Mouse (Mus musculus) intestine, embryonic 15.5 days (tissue): Measurements from ENCODE around the gene Vmn2r39. TPM values are rescaled to one million over a fixed set of nuclear protein-coding genes. Genes with fewer than 3 reads are reported as not detected.
"Not testable (repeated sequence)": the region's sequence is repeated elsewhere in the genome, so short reads cannot be mapped to it uniquely, and the experiment has no call there.

Experiments used
- ATAC-seq: fragments of 200-750 bp; cut with Nextera tagmentation; 2 replicates; pipeline ENCODE4 v1.8.0; 2017; ENCODE audit warnings: moderate TSS enrichment, moderate library complexity
- H3K27ac ChIP-seq: fragments of 300-500 bp; sonication (generic); 2 replicates; pipeline ENCODE4 v1.5.1; 2015; ENCODE audit warnings: mild to moderate bottlenecking, inconsistent platforms
- H3K27me3 ChIP-seq: fragments of 300-500 bp; sonication (generic); replicated peaks from 2 replicates; pipeline ENCODE4 v1.6.1; 2015; ENCODE audit warnings: inconsistent platforms
- H3K36me3 ChIP-seq: fragments of 300-500 bp; sonication (generic); 2 replicates; pipeline ENCODE4 v1.6.1; 2015; ENCODE audit warnings: inconsistent platforms
- H3K4me1 ChIP-seq: fragments of 300-500 bp; sonication (generic); replicated peaks from 2 replicates; pipeline ENCODE4 v1.6.1; 2015; ENCODE audit warnings: inconsistent platforms
- H3K4me2 ChIP-seq: fragments of 300-500 bp; sonication (generic); replicated peaks from 2 replicates; pipeline ENCODE4 v1.6.1; 2015; ENCODE audit warnings: mild to moderate bottlenecking, inconsistent platforms
- H3K4me3 ChIP-seq: fragments of 300-500 bp; sonication (generic); replicated peaks from 2 replicates; pipeline ENCODE4 v1.5.1; 2015; ENCODE audit warnings: inconsistent platforms
- H3K9ac ChIP-seq: fragments of 300-500 bp; sonication (generic); 2 replicates; pipeline ENCODE4 v1.6.1; 2015; ENCODE audit warnings: inconsistent platforms
- H3K9me3 ChIP-seq: fragments of 300-500 bp; sonication (generic); 2 replicates; pipeline ENCODE4 v1.6.1; 2016; ENCODE audit warnings: inconsistent platforms
- WGBS: fragments of 180-500 bp; shearing (Covaris S2); methylation state at CpG from one replicate; pipeline ENCODE4 v1.1.7; 2015; 5-methylcytosine and 5-hydroxymethylcytosine counted together
- polyA plus RNA-seq: library from polyadenylated mRNA; unstranded; fragments of >200 nt; fragmentation: Nextera tagmentation; extraction: Ambion mirVana; gene quantifications from 2 replicates; pipeline ENCODE4 v1.2.1, GENCODE M21; 2015

Gene Vmn2r39
- polyA plus RNA-seq: not detected in 2 replicates

- not testable (repeated sequence) for ATAC-seq, H3K36me3 ChIP-seq, H3K27me3 ChIP-seq, H3K4me2 ChIP-seq, H3K27ac ChIP-seq, H3K4me1 ChIP-seq, H3K9me3 ChIP-seq, H3K4me3 ChIP-seq, H3K9ac ChIP-seq
Observed at GRCm38 (mm10) chr7:9030698-9031097, at the start of gene Vmn2r39. Gene Vmn2r39 (minus strand): TSS chr7:9030798.

- not testable (repeated sequence) for H3K4me3 ChIP-seq, H3K36me3 ChIP-seq, H3K9me3 ChIP-seq, H3K4me1 ChIP-seq, H3K27ac ChIP-seq, H3K9ac ChIP-seq, H3K4me2 ChIP-seq, H3K27me3 ChIP-seq, ATAC-seq
- WGBS: 80% methylated on average over 4 of the region's 4 CpGs
Observed at GRCm38 (mm10) chr7:9065353-9065752, 34.8 kb upstream of the Vmn2r39 start.

Other genes with a start within 250 kb of the Vmn2r39 start
- not detected in 2 replicates for gene Vmn2r40, start 99.4 kb downstream of the Vmn2r39 start, polyA plus RNA-seq
- gene Vmn2r38, start 67.1 kb upstream of the Vmn2r39 start, polyA plus RNA-seq: not detected in 2 replicates
- not detected in 2 replicates for gene Vmn2r37, start 192.9 kb upstream of the Vmn2r39 start, polyA plus RNA-seq